Mouse (Mus musculus) megakaryocyte, embryonic 14.5 days (primary cell): ENCODE measurements around the gene Rab35.

Experiments
- FLI1 ChIP-seq: IDR thresholded peaks from 2 replicates; pipeline ENCODE4 v1.6.1; 2012; ENCODE audit warnings: low read length, inconsistent platforms, mixed read lengths
- GATA1 ChIP-seq: IDR thresholded peaks from 3 replicates; pipeline ENCODE4 v1.6.1; 2012; ENCODE audit warnings: mixed read lengths, low read length, inconsistent platforms, borderline replicate concordance

GRCm38 (mm10) chr5:115657234-115657633, 25.5 kb downstream of the Rab35 start:
- TF ChIP-seq GATA1 (no peak), FLI1 (no peak)
